Mouse (Mus musculus) testis, adult 2 months (tissue): ENCODE results near the gene Bcar3.

ENCODE experiments used
- CTCF ChIP-seq: fragments of 200-500 bp; IDR thresholded peaks from 2 replicates; pipeline ENCODE4 v1.5.1; 2012; ENCODE audit warnings: low read depth, mild to moderate bottlenecking, inconsistent platforms, low read length, moderate library complexity; ENCODE audit not compliant: control insufficient read depth, insufficient read depth, insufficient replicate concordance
- POLR2A ChIP-seq: fragments of 200-500 bp; IDR thresholded peaks from 2 replicates; pipeline ENCODE4 v1.6.1; 2012; ENCODE audit warnings: low read depth, mild to moderate bottlenecking, inconsistent platforms, low read length, moderate library complexity; ENCODE audit not compliant: control insufficient read depth

DNA sequence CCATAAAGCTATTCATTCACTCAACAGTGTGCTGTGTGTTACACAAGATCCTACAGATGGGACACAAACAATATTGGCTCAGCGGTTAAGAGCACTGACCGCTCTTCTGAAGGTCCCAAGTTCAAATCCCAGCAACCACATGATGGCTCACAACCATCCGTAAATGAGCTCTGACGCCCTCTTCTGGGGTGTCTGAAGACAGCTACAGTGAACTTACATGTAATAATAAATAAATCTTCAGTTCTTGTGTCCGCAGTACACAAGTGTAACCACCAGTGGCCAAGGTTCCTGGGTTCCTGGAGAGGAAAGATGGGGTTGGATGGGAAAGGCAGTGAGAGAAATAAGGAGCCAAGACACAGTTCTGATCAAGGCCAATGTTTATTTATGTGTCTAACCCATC, 23.9 kb upstream of the Bcar3 start:
- no peak for TF ChIP-seq CTCF
- no peak for TF ChIP-seq POLR2A
